Mouse (Mus musculus): ENCODE data around the gene Prpf3.
A peak's percentile ranks its signal among the peaks of the same experiment; 100 is the strongest.
"Not testable (repeated sequence)": the region's sequence is repeated elsewhere in the genome, so short reads cannot be mapped to it uniquely, and the experiment has no call there.

The Prpf3 gene

DNA sequence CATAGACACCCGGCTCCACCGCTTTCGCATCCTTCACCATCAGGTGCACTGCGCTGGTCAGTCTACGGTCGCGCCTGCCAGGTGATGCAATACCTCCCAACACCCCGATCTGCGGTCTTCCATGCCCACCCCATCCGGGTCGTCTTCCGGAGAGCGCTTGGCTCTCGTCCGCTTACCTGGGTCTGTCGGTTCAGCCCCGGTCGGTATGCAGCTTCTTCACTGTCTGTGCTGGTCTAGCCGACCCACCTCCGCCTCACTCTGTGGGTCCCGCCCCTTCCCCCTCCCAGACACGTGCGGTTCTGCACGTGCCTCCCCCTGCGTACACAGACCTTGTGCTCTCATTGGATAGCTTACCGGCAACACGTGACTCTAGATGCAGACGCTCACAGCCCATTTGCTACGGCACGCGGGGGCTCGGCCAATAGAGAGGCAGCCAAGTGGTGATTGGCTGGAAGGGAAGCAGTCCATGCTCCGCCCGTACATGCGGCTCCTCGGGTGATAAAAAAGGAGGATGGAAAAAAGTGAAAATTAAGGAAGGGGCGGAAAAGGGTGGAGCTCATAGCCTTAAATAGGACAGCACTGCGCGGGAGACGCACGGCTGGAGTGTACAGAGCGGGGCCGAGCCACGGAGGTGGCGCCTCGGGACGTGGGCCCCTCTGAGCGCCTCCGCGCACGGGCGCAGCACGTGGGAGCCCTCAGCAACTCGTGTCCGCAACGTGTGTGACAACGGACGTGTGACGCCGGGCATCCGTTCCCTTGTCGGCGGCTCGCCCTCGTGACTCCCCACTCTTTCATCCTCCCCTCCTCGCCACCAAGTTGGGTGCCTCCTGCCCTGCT lies 26.5 kb upstream of the Prpf3 start, which contains the start of gene Ciart:
Gene Ciart, minus strand, starts transcription at position 273 of the 837 bp plus-strand sequence.
- DNase-seq (ENCODE audit: low read depth): peak; percentile 93

GRCm38 (mm10) chr3:95879063-95879462 lies 23.4 kb upstream of the Prpf3 start:
- no peak for DNase-seq (ENCODE audit: low read depth)

DNA sequence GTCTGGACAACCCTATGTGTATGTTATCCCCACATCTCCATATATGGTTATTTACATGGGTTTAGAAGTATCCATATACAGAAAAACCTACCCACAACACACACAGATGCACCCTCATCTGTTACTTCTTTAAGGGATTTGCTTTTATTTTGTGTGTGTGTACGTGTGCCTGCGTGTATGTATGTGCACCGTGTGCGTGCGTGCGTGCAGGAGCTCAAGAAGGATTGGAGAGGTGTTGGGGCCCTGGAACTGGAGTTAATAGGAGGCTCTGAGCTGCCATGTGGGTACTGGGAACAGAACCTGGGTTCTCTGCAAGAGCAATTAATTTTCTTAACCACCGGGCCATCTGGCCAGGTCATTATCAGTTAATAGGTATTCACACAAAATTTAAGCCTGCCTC lies 16.4 kb upstream of the Prpf3 start:
- DNase-seq (ENCODE audit: low read depth): no peak

- DNase-seq (ENCODE audit: low read depth): peak; percentile 80
Observed at GRCm38 (mm10) chr3:95871392-95871867, 15.7 kb upstream of the Prpf3 start, which contains the start of gene Mrps21. TSS of gene Mrps21 (minus strand) at chr3:95871519.

- DNase-seq (ENCODE audit: low read depth): no peak
Observed at GRCm38 (mm10) chr3:95870976-95871375, 15.3 kb upstream of the Prpf3 start.

- DNase-seq (ENCODE audit: low read depth): no peak
Observed at GRCm38 (mm10) chr3:95867408-95867807, 11.7 kb upstream of the Prpf3 start.

GRCm38 (mm10) chr3:95866071-95866470 lies 10.4 kb upstream of the Prpf3 start:
- DNase-seq (ENCODE audit: low read depth): no peak

- no peak for DNase-seq (ENCODE audit: low read depth)
Observed at GRCm38 (mm10) chr3:95865571-95865970, 9.9 kb upstream of the Prpf3 start.

GRCm38 (mm10) chr3:95865050-95865449 lies 9.4 kb upstream of the Prpf3 start:
- no peak for DNase-seq (ENCODE audit: low read depth)

DNA sequence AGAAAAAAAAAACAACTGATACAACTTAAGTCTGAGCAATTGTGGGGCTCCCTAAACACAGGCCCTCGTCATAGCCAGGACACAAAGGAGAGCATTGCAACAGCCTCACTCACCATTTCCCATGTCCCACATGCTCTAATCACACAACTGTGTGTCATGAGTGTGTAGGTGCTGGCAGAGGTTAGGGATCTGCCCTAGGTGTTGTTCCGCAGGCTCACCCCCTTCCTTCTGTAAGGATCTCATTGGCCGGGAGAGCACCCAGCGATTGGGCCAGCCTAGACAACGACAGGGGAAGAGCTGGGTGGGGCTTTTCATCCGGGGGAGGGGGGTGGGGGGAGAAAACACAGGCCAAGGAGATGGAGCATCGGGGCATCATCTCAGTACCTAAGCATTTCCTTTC lies 7.9 kb upstream of the Prpf3 start:
- DNase-seq (ENCODE audit: low read depth): no peak

DNA sequence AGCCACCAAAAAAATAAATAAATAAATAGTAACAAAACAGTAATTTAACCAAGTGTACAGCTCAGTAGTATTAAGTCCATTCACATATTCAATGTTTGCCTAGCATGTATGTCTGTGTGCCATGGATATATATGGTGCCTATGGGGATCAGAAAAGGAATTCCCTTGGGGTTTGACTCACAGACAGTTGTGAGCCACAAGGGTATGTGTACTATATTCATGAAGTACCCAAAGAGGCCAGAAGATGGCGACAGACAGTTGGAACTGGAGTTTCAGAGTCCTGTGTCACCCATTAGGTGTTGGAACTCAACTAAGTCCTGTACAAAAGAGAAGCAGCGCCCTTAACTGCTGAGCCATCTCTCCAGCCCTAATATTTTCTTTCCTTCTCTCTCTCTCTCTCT lies 6.1 kb upstream of the Prpf3 start:
- peak; percentile 92 for DNase-seq (ENCODE audit: low read depth)

- peak; percentile 67 for DNase-seq (ENCODE audit: low read depth)
Observed at GRCm38 (mm10) chr3:95861216-95861615, 5.5 kb upstream of the Prpf3 start.

GRCm38 (mm10) chr3:95860323-95860722 lies 4.6 kb upstream of the Prpf3 start:
- DNase-seq (ENCODE audit: low read depth): peak; percentile 53

DNA sequence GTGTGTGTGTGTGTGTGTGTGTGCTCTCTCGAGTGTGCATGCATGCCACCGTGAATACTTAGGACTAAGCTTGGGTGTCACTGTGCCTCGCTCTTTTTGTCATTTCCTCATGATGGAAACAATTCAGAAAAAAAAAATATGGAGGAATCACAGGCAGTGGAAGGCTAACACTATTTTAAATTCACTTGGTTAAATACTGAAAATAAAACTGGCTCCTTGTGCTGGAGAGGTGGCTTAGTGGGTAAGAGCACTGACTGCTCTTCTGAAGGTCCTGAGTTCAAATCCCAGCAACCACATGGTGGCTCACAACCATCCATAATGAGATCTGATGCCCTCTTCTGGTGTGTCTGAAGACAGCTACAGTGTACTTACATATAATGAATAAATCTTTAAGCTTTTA lies 2.6 kb upstream of the Prpf3 start:
- not testable (repeated sequence) for DNase-seq (ENCODE audit: low read depth)

GRCm38 (mm10) chr3:95857050-95857449 lies 1.4 kb upstream of the Prpf3 start:
- not testable (repeated sequence) for DNase-seq (ENCODE audit: low read depth)

DNA sequence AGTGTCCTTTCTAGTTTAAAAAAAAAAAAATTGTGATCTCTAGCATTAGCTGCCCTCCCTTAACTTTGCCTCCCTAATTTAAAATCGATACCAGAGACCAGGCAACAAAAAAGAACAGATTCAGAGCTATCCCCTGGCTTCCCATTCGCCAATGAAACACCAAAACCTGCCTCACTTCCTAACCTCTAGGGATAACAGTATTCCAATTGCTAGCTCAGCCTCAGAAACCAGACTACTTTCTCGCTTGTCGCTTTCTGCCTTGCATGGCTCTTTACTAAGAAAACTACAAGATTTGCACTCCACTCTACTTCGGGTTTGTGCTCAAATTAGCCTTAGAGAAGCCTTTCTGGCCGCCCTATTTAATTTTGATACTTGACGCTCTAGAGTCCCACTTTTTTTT lies 430 bp upstream of the Prpf3 start:
- DNase-seq (ENCODE audit: low read depth): no peak

DNA sequence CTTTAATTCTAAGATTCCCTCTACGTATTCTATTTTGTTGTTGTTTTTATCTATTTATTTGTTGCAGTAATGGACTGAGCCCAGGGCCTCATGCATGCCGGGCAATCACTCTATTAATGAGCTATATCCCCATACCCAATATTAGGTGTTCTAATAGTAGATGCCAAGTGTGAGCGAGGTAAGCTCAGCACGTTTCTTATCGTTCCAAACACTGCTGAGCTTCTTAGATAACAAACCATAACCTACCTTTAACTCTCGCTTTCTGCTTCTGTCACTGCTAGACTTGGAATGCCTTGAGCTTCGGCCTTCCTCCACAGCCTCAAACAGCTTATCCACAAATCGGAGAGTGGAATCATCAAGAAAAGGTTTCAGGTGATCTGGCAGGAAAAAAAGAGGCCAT lies 4.4 kb downstream of the Prpf3 start:
- no peak for DNase-seq (ENCODE audit: low read depth)

GRCm38 (mm10) chr3:95850611-95851010 lies 5.1 kb downstream of the Prpf3 start:
- DNase-seq (ENCODE audit: low read depth): no peak

DNA sequence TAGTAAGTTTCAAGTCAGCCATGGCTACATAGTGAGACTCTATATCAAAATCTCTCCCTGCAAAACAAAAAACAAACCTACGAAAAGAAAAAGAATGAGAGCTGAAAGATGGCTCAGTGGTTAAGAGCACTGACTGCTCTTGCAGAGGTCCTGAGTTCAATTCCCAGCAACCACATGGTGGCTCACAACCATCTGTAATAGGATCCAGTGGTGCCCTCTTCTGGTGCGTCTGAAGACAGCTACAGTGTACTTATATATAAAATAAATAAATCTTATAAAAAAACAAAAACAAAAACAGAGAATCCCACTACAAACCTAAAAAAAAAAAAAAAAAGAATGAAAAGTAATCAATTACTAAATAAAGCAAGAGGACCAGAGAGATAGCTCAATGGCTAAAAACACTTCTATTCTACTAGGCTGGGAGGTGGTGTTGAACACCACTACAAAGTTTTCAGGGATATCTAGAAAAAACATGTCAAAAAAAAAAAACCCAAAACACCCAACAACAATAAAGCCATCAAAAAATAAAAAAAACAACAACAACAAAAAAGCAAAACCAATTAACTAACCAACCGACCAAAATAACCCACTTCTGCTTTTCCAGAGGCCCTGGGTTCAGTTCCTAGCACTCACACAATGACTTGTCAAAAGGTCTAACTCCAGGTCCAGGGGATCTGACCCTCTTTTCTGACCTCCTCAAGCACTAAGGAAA lies 13.0 kb downstream of the Prpf3 start:
- peak; percentile 25 for DNase-seq (ENCODE audit: low read depth)

- DNase-seq (ENCODE audit: low read depth): no peak
Observed at GRCm38 (mm10) chr3:95839250-95839649, 16.4 kb downstream of the Prpf3 start.

- DNase-seq (ENCODE audit: low read depth): no peak
Observed at GRCm38 (mm10) chr3:95829053-95829452, 26.6 kb downstream of the Prpf3 start.

DNA sequence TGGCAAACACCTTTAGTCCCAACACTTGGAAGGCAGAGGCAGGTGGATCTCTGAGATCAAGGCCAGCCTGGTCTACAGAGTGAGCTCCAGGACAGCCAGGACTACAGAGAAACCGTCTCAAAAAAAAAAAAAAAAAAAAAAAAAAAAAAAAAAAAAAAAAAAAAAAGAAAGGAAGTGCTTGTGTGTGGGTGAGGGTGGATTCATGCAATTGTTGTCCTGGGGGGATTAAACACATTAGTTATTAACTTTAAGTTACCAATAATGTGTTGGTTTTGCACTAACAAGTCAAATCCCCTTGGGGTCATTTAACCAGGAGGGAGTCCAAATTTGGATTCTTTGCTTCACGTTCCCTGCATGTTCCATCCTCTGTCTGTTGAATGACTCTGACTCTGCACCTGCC lies 29.4 kb downstream of the Prpf3 start:
- DNase-seq (ENCODE audit: low read depth): no peak
